Mouse (Mus musculus): ENCODE measurements around the gene Sufu.

Gene Sufu

GRCm38 (mm10) chr19:46515287-46515821 is 118.7 kb downstream of the Sufu start:
- DNase-seq (ENCODE audit: low read depth, low spot score), result no peak

- DNase-seq (ENCODE audit: low read depth, low spot score), result no peak
Measured at GRCm38 (mm10) chr19:46516667-46517528, 120.2 kb downstream of the Sufu start.

- DNase-seq (ENCODE audit: low read depth, low spot score), result no peak
Measured at GRCm38 (mm10) chr19:46517529-46518351, 121.0 kb downstream of the Sufu start.

- no peak for DNase-seq (ENCODE audit: low read depth, low spot score)
Measured at GRCm38 (mm10) chr19:46518352-46518787, 121.7 kb downstream of the Sufu start.

GRCm38 (mm10) chr19:46518828-46519621 is 122.3 kb downstream of the Sufu start:
- DNase-seq (ENCODE audit: low read depth, low spot score), result no peak

- DNase-seq (ENCODE audit: low read depth, low spot score), result no peak
Measured at GRCm38 (mm10) chr19:46521698-46522097, 125.0 kb downstream of the Sufu start.

- no peak for DNase-seq (ENCODE audit: low read depth, low spot score)
Measured at GRCm38 (mm10) chr19:46522433-46523044, 125.8 kb downstream of the Sufu start.

GRCm38 (mm10) chr19:46523131-46523479 is 126.4 kb downstream of the Sufu start:
- no peak for DNase-seq (ENCODE audit: low read depth, low spot score)

- peak; percentile 66 for DNase-seq (ENCODE audit: low read depth, low spot score)
Measured at GRCm38 (mm10) chr19:46523480-46524151, 126.9 kb downstream of the Sufu start.

GRCm38 (mm10) chr19:46524152-46524544 is 127.5 kb downstream of the Sufu start:
- no peak for DNase-seq (ENCODE audit: low read depth, low spot score)

- DNase-seq (ENCODE audit: low read depth, low spot score), result no peak
Measured at GRCm38 (mm10) chr19:46524601-46525321, 128.1 kb downstream of the Sufu start.

GRCm38 (mm10) chr19:46525691-46526631 is 129.3 kb downstream of the Sufu start:
- DNase-seq (ENCODE audit: low read depth, low spot score), result no peak

- DNase-seq (ENCODE audit: low read depth, low spot score), result no peak
Measured at GRCm38 (mm10) chr19:46527632-46528528, 131.2 kb downstream of the Sufu start.

- peak; percentile 60 for DNase-seq (ENCODE audit: low read depth, low spot score)
Measured at GRCm38 (mm10) chr19:46528529-46529213, 132.0 kb downstream of the Sufu start.

GRCm38 (mm10) chr19:46529601-46530448 is 133.1 kb downstream of the Sufu start:
- no peak for DNase-seq (ENCODE audit: low read depth, low spot score)

GRCm38 (mm10) chr19:46530449-46530990 is 133.8 kb downstream of the Sufu start:
- DNase-seq (ENCODE audit: low read depth, low spot score), result no peak

All from brain, embryonic 18.5 days (tissue).